Mouse (Mus musculus) adrenal gland, postnatal 25 days (tissue): ENCODE measurements around the gene Btbd35f26. TPM values are rescaled to one million over a fixed set of nuclear protein-coding genes. Genes with fewer than 3 reads are reported as not detected.
"Not testable (repeated sequence)": the region's sequence is repeated elsewhere in the genome, so short reads cannot be mapped to it uniquely, and the experiment has no call there.

Source experiments
- DNase-seq: peaks from one replicate; pipeline ENCODE4 v3.0.0; 2021; ENCODE audit warnings: mixed read lengths
- long read RNA-seq: library from polyadenylated mRNA; stranded (forward); transcript quantifications from one replicate; pipeline ENCODE4 v2.0.0, GENCODE M21; 2021
- total RNA-seq: library from RNA; stranded (reverse); gene quantifications from 2 replicates; pipeline ENCODE4 v1.2.3, GENCODE M21; 2021

Gene Btbd35f26
- not detected in 2 replicates for total RNA-seq
- long read RNA-seq = 0 reads

GRCm38 (mm10) chrX:31336154-31336553, at the start of gene Btbd35f26:
Gene Btbd35f26 (plus strand): TSS chrX:31336454.
- not testable (repeated sequence) for DNase-seq

GRCm38 (mm10) chrX:31341924-31342323, 5.7 kb downstream of the Btbd35f26 start:
- DNase-seq = not testable (repeated sequence)

- DNase-seq = not testable (repeated sequence)
Measured at GRCm38 (mm10) chrX:31383818-31384217, 47.6 kb downstream of the Btbd35f26 start, which contains the start of gene Btbd35f19. Gene Btbd35f19 (minus strand): TSS chrX:31383918.

Other genes with a start within 250 kb of the Btbd35f26 start
- gene Btbd35f29, start 218.8 kb upstream of the Btbd35f26 start, total RNA-seq = not detected in 2 replicates
- gene Spin2f, start 82.6 kb upstream of the Btbd35f26 start, total RNA-seq = not detected in 2 replicates
- gene Btbd35f19, start 47.5 kb downstream of the Btbd35f26 start, total RNA-seq = not detected in 2 replicates
- not detected in 2 replicates for gene Gm21883, start 237.8 kb downstream of the Btbd35f26 start, total RNA-seq